Mouse (Mus musculus) gonadal fat pad, adult 2 months (tissue): ENCODE data around the gene Kif3a. TPM values are rescaled to one million over a fixed set of nuclear protein-coding genes. Genes with fewer than 3 reads are reported as not detected.

ENCODE experiments used
- DNase-seq: peaks from one replicate; pipeline ENCODE4 v3.0.0-alpha.2; 2012; ENCODE audit warnings: low read depth
- polyA plus RNA-seq: library from polyadenylated mRNA; depleted of rRNA; stranded (reverse); fragments of >200 nt; gene quantifications from 2 replicates; pipeline ENCODE4 v1.2.3, GENCODE M21; 2012; rRNA removed

The Kif3a gene
- polyA plus RNA-seq, 1 experiment: 5.9 TPM

DNA sequence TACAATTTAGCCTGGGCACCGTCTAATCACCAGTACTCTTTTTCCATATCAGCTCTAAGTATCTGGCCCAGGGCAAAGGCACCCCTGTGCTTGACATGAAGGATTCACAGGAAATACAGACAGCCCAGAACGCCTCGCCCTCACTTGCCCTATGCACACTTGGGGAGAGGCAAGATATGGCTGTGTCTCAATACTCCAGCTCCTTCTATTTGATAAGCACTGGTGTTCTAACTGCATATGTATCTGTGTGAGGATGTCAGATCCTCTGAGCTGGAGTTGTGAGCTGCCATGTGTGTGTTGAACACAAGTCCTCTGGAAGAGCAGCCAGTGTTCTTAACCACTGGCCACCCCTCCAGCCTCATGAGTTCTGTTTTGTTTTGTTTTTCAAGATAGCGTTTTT, 84.3 kb downstream of the Kif3a start:
- DNase-seq: no peak

Other genes with a start within 250 kb of the Kif3a start
- 3.1 and 5.3 TPM in 2 replicates for gene Zcchc10, start 242.7 kb upstream of the Kif3a start, polyA plus RNA-seq
- 27.8 and 29.4 TPM in 2 replicates for gene Aff4, start 216.5 kb upstream of the Kif3a start, polyA plus RNA-seq
- not detected in 2 replicates for gene Leap2, start 144.2 kb upstream of the Kif3a start, polyA plus RNA-seq
- gene Uqcrq, start 136.5 kb upstream of the Kif3a start, polyA plus RNA-seq: 537 and 665 TPM in 2 replicates
- gene Gdf9, start 136.4 kb upstream of the Kif3a start, polyA plus RNA-seq: 0.88 and 1.5 TPM in 2 replicates
- gene Gm10447, start 110.3 kb upstream of the Kif3a start, polyA plus RNA-seq: 1.3 and 1.4 TPM in 2 replicates
- gene Shroom1, start 110.2 kb upstream of the Kif3a start, polyA plus RNA-seq: 12.6 and 12.8 TPM in 2 replicates
- not detected in 2 replicates for gene Gm9837, start 96.9 kb upstream of the Kif3a start, polyA plus RNA-seq
- gene Gm9945, start 87.2 kb upstream of the Kif3a start, polyA plus RNA-seq: not detected in 2 replicates
- 0.15 and 0.19 TPM in 2 replicates for gene Sowaha, start 87.1 kb upstream of the Kif3a start, polyA plus RNA-seq
- 24.9 and 27.7 TPM in 2 replicates for gene Sept8, start 48.1 kb upstream of the Kif3a start, polyA plus RNA-seq
- not detected in 2 replicates for gene Il4, start 51.3 kb downstream of the Kif3a start, polyA plus RNA-seq
- gene Il13, start 67.3 kb downstream of the Kif3a start, polyA plus RNA-seq: 0.41 TPM in 1 of 2 replicates, not detected in the other
- 7.4 and 8.7 TPM in 2 replicates for gene Rad50, start 139.9 kb downstream of the Kif3a start, polyA plus RNA-seq
- gene Il5, start 153.4 kb downstream of the Kif3a start, polyA plus RNA-seq: 0.20 TPM in 1 of 2 replicates, not detected in the other
- 43.6 and 47.0 TPM in 2 replicates for gene Irf1, start 202.6 kb downstream of the Kif3a start, polyA plus RNA-seq
- 0.28 and 0.71 TPM in 2 replicates for gene Gm17334, start 205.8 kb downstream of the Kif3a start, polyA plus RNA-seq